Mouse (Mus musculus): ENCODE measurements at regions not wholly inside any gene's neighbourhood (a gene's known extent, or its start where the extent isn't known, plus 50 kb on each side); places are given as distances from the start of the nearest gene placed in this dataset.

GRCm38 (mm10) chr12:29118336-29118735 is 366.7 kb downstream of the Eipr1 start:
- no peak for DNase-seq (ENCODE audit: low read depth, low spot score)

DNA sequence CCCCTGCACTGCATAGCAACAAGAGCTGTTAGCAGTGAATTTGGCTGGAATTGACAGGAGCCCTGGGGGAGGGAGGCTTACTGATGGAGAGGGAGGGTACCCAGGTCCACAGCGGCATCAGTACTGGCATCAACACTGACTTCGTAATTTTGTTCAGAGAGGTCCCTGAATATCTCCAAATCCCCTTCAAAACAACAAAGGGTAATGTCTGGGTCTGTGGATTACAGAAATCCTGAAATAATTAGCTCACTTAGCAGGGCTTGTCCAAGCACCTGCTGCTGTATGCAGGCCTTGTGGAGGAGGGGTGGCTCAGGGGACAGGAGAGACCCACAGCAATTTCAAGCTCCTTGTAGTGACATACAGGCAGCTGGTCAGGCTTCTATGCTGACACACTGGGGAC is 369.6 kb downstream of the Eipr1 start:
- no peak for DNase-seq (ENCODE audit: low read depth, low spot score)

- DNase-seq (ENCODE audit: low read depth, low spot score) = no peak
Measured at GRCm38 (mm10) chr12:29122931-29123330, 371.3 kb downstream of the Eipr1 start.

GRCm38 (mm10) chr12:29124079-29124668 is 372.6 kb downstream of the Eipr1 start:
- no peak for DNase-seq (ENCODE audit: low read depth, low spot score)

DNA sequence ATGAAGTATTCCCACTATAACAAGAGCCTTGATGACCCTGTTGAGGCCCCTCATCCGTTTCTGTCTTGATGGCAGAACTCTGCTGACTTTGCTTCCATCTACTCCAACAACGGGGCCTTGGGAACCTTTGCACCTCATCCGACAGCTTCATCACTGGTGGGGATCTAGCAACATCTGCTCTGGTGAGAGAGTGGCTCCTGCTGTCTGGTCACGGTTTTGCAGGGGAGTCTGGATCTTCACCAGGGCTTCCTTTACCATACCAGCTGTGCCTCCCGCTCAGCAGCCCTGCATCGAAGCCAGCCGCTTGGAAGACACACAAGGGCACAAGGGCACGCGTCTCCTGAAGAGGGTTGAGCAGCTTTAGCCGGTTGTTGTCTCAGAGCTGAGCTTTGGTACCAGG is 377.2 kb downstream of the Eipr1 start:
- DNase-seq (ENCODE audit: low read depth, low spot score) = peak; percentile 12

DNA sequence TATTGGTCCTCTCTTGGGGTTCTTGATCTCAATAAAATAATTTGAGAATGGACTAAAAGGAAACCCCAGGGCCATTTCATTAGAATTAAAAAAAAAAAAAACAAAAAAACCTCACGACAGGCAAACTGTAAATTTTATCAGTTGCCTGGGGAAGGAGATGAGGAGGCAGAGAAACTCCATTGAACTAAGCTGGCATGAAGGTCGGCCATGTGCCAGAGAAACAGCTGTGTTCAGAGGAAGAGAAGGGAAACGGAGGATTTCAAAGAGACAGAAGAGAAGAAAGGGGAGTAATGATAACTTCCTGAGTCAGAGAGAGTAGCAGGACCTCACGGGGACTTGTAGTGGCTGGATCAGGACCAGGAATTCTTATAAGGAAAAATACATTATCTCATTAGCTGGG is 377.7 kb downstream of the Eipr1 start:
- DNase-seq (ENCODE audit: low read depth, low spot score) = no peak

DNA sequence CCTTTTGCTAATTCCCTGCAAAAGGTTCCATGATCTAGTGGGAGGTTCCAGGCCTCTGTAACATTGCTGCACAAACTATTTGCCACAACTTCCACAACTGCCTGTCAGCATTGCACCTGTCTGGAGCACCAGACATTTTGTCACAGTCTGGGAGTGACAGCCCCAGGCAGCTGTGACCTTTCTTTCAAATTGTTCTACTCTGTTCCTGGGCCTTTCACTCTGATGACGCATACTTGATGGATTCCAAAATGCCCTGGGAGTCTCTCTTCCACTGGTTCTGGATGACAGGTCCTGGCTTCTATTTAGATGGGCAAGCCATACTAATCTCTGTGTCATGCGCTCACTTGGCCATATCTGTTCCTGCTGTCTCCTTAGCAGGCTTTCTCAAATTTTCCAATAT is 382.7 kb downstream of the Eipr1 start:
- DNase-seq (ENCODE audit: low read depth, low spot score) = no peak

- no peak for DNase-seq (ENCODE audit: low read depth, low spot score)
Measured at GRCm38 (mm10) chr12:29136850-29137268, 385.3 kb downstream of the Eipr1 start.

DNA sequence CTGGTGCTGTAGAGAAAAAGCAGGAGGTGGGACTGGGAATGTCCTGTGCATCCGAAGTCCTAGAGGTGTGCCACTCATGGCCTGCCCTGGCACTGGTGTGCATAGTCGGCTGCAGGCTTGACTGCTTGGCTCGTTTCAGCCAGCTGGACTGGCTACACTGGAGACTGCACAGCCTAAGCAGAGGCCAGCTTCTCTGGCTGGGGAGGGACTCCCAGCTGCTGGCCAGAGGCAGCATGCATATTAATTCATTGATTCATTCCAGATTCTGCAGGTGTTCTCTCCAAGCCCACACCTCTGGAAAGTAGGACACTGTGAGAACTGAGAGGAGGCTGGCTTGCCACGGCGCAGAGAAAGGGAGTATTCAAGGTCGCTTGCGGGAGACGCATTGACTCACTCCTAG is 385.9 kb downstream of the Eipr1 start:
- DNase-seq (ENCODE audit: low read depth, low spot score) = no peak

GRCm38 (mm10) chr12:29140576-29140975 is 387.6 kb upstream of the Myt1l start:
- no peak for DNase-seq (ENCODE audit: low read depth, low spot score)

DNA sequence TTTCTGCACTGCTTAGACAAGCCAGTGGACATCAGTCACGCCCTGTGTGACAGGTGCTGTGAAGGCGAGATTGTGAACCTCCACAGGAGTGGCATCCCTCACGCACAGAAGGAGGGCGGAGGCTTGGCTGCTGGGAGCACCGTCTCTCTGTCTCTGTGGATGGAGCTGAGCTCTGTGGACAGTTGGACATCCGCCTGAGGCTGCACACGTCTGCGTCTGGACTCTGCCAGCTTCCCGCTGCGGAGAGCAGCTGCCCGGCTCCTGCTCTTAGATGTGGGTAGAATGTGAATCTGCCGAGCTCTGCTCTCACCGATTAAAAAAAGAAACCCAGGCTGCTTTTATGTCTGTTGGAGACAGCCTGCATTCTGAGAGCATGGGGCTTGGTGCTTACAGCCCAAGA is 387.1 kb upstream of the Myt1l start:
- DNase-seq (ENCODE audit: low read depth, low spot score) = no peak

- no peak for DNase-seq (ENCODE audit: low read depth, low spot score)
Measured at GRCm38 (mm10) chr12:29141855-29142254, 386.3 kb upstream of the Myt1l start.

GRCm38 (mm10) chr12:29143297-29143696 is 384.9 kb upstream of the Myt1l start:
- no peak for DNase-seq (ENCODE audit: low read depth, low spot score)

DNA sequence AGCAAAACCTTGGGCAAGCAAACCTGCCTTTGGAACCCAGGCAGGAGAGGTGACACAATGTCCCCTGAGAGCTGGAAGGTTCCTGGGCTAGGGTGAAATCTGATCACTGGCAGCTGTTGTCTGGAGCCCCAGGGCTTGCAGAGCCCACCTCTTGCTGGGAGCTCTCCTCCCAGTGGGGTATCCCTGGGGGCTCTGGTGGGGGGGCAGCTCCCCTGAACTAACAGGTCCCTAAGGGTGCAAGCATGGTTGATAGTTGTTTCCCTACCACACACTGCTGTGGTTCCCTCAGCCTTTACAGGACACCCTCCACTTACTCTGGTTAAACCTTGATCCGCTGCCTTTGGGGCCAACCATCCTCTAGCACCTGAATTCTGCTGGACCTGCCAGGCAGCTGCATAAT is 367.3 kb upstream of the Myt1l start:
- DNase-seq (ENCODE audit: low read depth, low spot score) = no peak

DNA sequence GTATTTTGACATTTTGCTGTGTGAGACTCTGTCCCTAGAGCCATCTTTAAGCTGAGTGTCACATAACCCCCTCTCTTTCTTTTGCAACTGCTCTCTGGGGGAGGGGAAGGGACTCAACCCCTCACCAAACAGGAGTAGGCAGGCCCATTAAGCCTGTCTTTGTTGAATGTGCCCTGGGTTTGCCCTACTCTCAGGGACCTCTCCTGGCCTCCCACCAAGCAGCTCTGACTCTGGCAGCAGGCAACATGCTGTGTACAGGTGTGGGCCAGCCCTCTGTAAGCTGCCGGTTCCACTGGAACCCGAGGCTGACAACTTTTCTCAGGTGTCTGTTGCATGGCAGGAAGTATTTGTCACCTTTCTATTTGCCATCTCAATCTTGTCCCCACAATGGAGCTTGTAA is 366.6 kb upstream of the Myt1l start:
- no peak for DNase-seq (ENCODE audit: low read depth, low spot score)

- DNase-seq (ENCODE audit: low read depth, low spot score) = no peak
Measured at GRCm38 (mm10) chr12:29164701-29165100, 363.5 kb upstream of the Myt1l start.

GRCm38 (mm10) chr12:29166316-29166715 is 361.9 kb upstream of the Myt1l start:
- DNase-seq (ENCODE audit: low read depth, low spot score) = no peak

DNA sequence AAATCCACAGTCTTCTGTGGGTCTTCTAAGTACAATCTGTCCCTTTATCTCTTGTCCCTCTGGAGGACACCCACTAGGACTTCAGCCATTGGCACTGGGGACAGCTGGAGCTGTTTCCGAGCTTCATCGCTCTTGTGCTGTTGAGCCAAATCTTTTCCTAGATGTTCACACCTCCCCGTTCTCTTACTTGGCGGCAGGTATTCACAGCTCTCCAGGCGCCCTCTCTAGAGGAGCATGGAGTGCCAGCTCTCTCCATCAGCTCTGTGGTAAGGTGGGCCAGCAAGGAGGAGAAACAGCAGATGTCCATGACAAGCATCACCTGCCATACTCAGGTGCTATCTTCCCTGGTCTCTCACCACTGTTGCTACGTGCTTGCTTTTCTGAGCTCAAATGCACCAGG is 360.3 kb upstream of the Myt1l start:
- DNase-seq (ENCODE audit: low read depth, low spot score) = no peak

DNA sequence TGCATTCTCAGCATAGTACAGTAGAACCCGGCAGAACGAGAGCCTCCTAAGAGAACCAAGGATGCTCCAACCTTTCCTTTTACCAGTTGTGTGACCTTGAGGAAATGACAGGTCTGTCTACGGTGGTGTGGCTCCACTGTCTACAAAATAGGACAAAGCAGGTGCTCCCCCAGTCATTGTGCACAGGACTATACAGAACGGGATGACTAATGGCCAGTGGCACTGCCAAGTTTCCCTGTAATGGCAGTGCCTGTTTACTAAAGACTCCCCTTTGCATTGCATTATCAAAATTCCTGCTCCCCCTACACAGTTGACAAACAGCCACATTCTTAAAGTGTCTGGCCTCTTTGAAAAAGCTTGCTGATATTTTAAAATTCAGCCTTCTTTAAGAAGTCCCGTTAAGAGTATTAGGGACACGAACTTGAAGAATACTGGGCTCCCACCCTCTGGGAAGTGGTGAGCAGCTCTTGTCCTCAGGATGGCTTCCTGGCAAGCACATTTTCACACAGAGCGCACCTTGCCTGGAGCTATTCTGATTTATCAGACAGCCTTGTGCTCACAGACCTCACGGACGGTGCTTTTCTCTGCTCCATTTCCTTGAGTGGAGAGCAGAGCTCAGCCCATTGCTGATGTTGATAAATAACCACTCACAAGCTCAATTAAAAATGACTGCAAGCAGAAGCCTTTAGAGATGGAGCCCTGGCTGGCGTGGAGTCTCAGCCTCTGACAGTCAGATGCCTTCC is 352.3 kb upstream of the Myt1l start:
- no peak for DNase-seq (ENCODE audit: low read depth, low spot score)

DNA sequence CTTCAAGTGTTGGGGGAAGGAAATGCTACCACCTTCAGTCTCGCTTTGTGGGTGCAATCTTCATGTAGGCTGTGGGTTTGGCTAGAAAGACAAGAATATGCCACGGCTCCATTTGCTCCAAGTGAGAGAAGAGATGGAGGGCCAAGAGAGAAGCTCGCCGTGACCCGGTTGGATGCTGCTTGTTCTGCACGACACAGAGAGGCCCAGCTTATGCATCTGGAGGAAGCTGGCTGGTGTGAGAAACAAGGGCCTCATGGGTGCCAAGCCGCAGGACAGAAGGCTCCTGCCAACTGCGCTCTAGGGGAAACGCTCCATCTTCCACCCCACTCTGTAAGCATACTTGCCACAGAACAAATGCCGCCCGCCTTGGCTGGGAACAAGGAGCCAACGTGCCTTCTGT is 351.0 kb upstream of the Myt1l start:
- no peak for DNase-seq (ENCODE audit: low read depth, low spot score)

DNA sequence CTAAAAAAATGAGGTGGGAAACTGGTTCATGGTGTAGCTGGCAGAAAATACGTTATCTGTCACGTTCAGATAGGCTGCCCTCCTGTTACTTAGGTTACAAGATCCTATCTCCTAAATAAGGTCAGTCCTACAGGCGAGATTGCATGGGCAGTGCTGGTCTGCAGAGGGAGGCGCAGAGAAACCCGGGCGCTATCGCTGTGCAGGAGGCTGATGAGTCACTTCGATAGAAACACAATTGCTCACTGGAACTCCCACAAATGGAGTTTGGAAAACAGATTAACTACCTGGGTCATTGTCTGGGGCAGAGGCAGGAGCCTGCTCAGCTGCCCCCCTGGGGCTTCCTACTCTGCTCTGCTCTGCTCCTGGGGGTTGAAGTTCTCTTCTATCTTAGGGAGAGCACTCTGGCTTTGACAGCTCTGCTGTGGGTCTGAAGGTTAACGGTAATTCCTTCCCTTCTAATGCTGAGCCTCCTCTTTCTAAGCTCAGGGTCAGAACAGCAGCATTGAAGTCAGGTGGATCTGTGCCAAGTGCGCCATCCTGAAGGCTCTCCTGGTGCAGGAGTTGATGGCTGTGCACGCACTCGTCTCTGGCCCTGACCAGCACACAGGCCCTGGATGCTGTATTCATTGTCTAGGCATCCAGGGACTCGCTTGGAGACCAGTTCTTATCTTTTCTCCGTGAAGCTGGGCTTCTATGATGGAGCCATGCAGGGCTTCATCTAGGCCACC is 349.9 kb upstream of the Myt1l start:
- no peak for DNase-seq (ENCODE audit: low read depth, low spot score)

DNA sequence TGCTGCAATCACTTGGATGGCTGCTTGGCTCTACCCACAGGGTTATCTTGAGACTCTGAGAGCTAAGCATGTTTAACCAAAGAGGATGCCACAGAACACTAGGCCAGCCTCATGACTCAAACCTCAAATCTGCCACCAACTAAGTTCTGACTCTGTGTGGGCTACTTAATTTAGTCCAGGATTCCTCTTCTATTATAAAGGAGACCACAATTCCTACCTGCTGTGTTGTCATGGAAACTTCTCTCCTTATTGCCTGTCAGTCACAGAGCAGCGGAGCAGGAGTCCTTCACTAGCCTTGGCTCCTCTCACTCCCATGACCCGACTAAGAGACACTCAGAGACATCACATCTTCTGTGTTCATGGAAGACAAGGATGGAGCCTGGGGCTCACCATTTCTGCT is 348.8 kb upstream of the Myt1l start:
- DNase-seq (ENCODE audit: low read depth, low spot score) = no peak

GRCm38 (mm10) chr12:29180576-29180975 is 347.6 kb upstream of the Myt1l start:
- DNase-seq (ENCODE audit: low read depth, low spot score) = no peak

All from ES-CJ7 (cell line).